Mouse (Mus musculus) bone marrow, adult 2 months (tissue): ENCODE measurements at regions not wholly inside any gene's neighbourhood (a gene's known extent, or its start where the extent isn't known, plus 50 kb on each side); places are given as distances from the start of the nearest gene placed in this dataset.

Experiments used
- CTCF ChIP-seq: fragments of 200-500 bp; IDR thresholded peaks from 2 replicates; pipeline ENCODE4 v1.5.1; 2011; ENCODE audit warnings: low read length, control low read depth; ENCODE audit not compliant: control insufficient read depth, insufficient read depth
- POLR2A ChIP-seq: fragments of 200-500 bp; IDR thresholded peaks from 2 replicates; pipeline ENCODE4 v1.6.1; 2011; ENCODE audit warnings: low read depth, mild to moderate bottlenecking, control low read depth, low read length, borderline replicate concordance; ENCODE audit not compliant: control insufficient read depth

GRCm38 (mm10) chr4:55141923-55142732 lies 197.3 kb downstream of the Zfp462 start:
- no peak for TF ChIP-seq POLR2A
- no peak for TF ChIP-seq CTCF
